Mouse (Mus musculus) thymus, adult 2 months (tissue): ENCODE results near the gene Ferd3l. TPM values are rescaled to one million over a fixed set of nuclear protein-coding genes. Genes with fewer than 3 reads are reported as not detected.
A peak's percentile ranks its signal among the peaks of the same experiment; 100 is the strongest.

Experiments used
- DNase-seq: peaks from one replicate; pipeline ENCODE4 v3.0.0; 2021
- H3K27ac ChIP-seq: fragments of 200-500 bp; 2 replicates; pipeline ENCODE4 v1.5.1; 2012; ENCODE audit warnings: low read length, control low read depth; ENCODE audit not compliant: control insufficient read depth, insufficient read depth
- H3K27me3 ChIP-seq: fragments of 200-500 bp; 2 replicates; pipeline ENCODE4 v1.6.1; 2012; ENCODE audit warnings: mild to moderate bottlenecking, low read length, moderate library complexity, mixed read lengths; ENCODE audit not compliant: control insufficient read depth, insufficient read depth
- H3K36me3 ChIP-seq: fragments of 200-500 bp; 2 replicates; pipeline ENCODE4 v1.6.1; 2012; ENCODE audit warnings: mild to moderate bottlenecking, low read length, moderate library complexity; ENCODE audit not compliant: control insufficient read depth, insufficient read depth
- H3K4me1 ChIP-seq: fragments of 200-500 bp; replicated peaks from 2 replicates; pipeline ENCODE4 v1.6.1; 2012; ENCODE audit warnings: low read length; ENCODE audit not compliant: control insufficient read depth, insufficient read depth
- H3K4me3 ChIP-seq: fragments of 200-500 bp; 2 replicates; pipeline ENCODE4 v1.5.1; 2012; ENCODE audit warnings: mild to moderate bottlenecking, low read length, control low read depth, moderate library complexity; ENCODE audit not compliant: control insufficient read depth, insufficient read depth
- CTCF ChIP-seq: fragments of 200-500 bp; IDR thresholded peaks from 2 replicates; pipeline ENCODE4 v1.5.1; 2012; ENCODE audit warnings: mild to moderate bottlenecking, control low read depth, low read length, moderate library complexity, borderline replicate concordance; ENCODE audit not compliant: control insufficient read depth, poor library complexity, insufficient read depth; ENCODE audit errors: extremely low read depth
- POLR2A ChIP-seq: fragments of 200-500 bp; IDR thresholded peaks from 2 replicates; pipeline ENCODE4 v1.6.1; 2012; ENCODE audit warnings: mild to moderate bottlenecking, low read length, control low read depth, moderate library complexity; ENCODE audit not compliant: control insufficient read depth, poor library complexity, insufficient read depth; ENCODE audit errors: extremely low read depth
- WGBS: fragments of 180-500 bp; shearing (Covaris S2); methylation state at CpG from one replicate; pipeline ENCODE4 v1.1.7; 2018; 5-methylcytosine and 5-hydroxymethylcytosine counted together
- polyA plus RNA-seq: library from polyadenylated mRNA; depleted of rRNA; stranded (reverse); fragments of >200 nt; gene quantifications from 2 replicates; pipeline ENCODE4 v1.2.3, GENCODE M21; 2012

The Ferd3l gene
- polyA plus RNA-seq, 1 experiment: not detected

DNA sequence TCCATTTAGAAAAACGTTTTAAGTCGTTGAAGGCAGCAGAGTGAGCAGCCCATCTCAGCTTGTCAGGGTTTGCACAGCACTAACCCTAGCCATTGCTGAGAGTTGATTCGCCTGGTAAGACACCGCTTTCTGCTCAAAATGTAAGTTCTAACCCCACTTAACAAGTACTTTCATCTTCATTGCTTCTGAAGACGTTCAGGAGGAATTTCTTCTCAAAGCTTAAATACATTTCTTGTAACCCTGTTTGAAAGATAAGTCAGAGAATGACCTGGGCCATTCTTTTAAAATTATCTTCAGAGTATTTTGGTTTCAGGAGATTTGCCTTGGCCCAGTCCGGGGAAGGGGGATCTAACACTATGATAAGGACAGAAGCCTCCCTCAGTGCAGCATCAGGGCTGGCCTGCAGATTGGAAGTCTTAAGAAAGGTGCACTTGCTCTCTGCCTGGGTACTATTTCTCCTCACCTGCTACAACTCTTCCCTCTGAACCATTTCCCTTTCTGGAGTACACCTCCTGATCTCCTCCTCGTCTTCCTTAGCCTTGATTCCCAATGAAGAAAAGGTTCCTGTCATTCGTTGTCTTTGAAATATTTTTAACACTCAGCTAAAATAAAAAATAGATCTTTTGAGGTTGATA is 26.8 kb downstream of the Ferd3l start:
- H3K27me3 ChIP-seq: peaks cover 24% of the 10 kb centered on the region
- H3K36me3 ChIP-seq: no peaks in the 10 kb centered on the region
- no peak overlapping the region for H3K27ac ChIP-seq
- H3K4me1 ChIP-seq: peaks cover 9% of the 10 kb centered on the region; the same call in 1 of the 2 replicates
- WGBS: 22% methylated on average over 8 of the region's 8 CpGs
- DNase-seq: no peak
- TF ChIP-seq CTCF: no peak
- no peak for TF ChIP-seq POLR2A
- H3K4me3 ChIP-seq: no peak overlapping the region

DNA sequence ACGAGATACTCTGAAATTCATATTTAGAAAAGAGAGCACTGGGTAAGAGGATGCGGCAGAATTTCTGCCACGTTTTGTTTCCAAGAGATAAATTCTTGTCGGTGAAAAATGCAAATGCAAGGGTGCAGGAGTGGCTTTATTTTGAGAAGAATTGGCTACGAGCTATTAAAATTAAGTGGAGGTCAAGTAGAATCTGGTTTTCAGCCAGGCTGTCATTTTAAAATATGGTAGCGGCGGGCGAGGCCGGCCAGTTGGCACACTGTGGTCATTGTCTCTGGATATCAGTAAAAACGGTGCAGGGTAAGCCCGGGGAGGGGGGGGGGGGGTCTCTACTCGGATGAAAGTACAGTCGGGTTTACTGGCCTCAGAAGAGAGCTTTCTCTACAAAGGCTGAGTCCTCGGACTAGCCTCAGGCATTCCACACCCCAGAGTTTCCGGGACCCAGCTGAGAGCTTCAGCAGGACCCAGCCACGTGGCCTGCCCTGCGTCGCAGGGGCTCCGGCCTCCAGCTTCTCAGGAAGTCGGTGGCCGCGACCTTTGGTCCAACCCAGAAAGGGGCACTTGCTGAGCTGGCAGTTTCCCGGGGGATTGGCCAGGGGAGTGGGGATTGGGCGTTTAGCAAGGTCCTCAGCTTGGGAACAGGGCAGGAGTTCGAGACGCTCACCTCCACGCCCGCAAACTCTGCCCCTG is 27.5 kb downstream of the Ferd3l start:
- DNase-seq: no peak
- Histone ChIP-seq H3K4me3 (no peak overlapping the region), H3K36me3 (no peaks in the 10 kb centered on the region), H3K27ac (no peak overlapping the region), H3K27me3 (peaks cover 24% of the 10 kb centered on the region), H3K4me1 (peaks cover 9% of the 10 kb centered on the region; the same call in 1 of the 2 replicates)
- TF ChIP-seq POLR2A (no peak), CTCF (no peak)
- 8% methylated on average over 28 of the region's 28 CpGs for WGBS

DNA sequence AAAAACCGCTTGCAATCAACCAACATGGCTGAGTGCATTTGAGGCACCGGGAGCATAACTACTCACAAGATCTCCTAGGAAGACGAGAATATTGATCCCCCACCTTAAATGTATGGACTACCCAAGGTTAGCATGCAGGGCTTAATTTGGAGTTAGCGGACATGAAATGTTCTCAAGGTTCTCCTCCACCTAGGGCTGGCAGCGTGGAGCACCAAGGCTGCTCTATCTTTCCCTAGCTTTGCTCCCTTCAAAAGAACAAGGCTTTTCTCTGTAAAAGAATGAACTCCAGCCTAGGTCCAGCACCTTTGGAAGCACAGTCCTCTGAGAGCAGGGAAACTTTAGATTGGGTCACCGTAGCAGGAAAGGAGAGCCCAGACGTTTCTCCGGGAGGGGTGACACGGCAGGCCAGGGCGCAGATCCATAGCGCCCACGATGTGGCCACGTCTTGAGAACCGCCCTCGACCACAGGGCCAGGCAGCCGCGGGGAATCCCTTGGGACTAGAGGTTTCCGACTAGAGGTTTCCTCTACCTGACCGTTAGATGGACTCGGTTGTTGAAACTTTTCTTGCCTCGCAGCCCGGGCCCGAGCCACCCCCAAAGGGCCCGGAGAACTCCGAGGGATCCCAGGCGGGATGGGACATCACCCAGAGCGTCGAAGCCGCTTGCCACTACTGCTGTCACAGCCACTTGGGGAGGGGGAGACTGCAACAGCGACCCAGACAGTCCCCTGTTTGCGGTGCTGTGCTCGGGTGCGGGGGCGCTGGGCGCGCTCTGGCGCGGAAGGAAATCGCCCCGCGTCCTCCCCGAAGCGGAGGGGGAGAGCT is 28.6 kb downstream of the Ferd3l start:
- no peaks in the 10 kb centered on the region for H3K36me3 ChIP-seq
- no peak overlapping the region for H3K27ac ChIP-seq
- TF ChIP-seq POLR2A (no peak), CTCF (no peak)
- H3K4me3 ChIP-seq: no peak overlapping the region
- H3K27me3 ChIP-seq: peaks cover 24% of the 10 kb centered on the region
- DNase-seq: no peak
- peaks cover 9% of the 10 kb centered on the region; the same call in 1 of the 2 replicates for H3K4me1 ChIP-seq
- 7% methylated on average over 39 of the region's 43 CpGs for WGBS

DNA sequence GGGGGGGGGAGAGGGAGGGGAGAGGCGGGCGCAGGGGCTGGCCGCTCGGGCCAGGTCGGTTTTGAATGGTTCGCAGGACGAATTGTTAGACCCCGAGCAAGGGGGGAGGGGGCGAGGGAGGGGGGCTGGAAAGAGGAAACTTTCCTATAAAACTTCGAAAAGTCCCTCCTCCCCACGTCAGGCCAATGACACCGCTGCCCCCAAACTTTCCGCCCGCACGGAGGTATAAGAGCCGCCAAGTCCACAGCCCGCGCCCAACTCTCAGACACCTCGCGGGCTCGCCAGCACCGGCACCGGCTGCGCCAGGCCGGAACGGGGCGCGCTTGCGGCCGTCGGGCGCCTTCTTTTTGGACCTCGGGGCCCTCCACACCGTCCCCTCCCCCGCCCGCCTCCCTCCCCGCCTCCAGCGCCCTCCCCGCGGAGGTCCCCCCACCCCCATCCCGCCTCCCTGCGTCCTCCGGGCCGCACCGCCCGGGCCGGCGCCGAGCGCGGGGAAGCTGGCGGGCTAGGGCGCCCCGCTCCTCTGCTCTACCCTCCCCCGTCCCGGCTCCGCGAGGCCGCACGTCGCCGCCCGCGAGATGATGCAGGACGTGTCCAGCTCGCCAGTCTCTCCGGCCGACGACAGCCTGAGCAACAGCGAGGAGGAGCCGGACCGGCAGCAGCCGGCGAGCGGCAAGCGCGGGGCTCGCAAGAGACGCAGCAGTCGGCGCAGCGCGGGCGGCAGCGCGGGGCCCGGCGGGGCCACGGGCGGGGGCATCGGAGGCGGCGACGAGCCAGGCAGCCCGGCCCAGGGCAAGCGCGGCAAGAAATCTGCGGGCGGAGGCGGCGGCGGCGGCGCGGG is 29.4 kb downstream of the Ferd3l start, which contains the start of gene Twist1:
TSS of gene Twist1 (plus strand) at position 272 of the 841 bp plus-strand sequence.
- peaks cover 9% of the 10 kb centered on the region; the same call in 1 of the 2 replicates for H3K4me1 ChIP-seq
- no peaks in the 10 kb centered on the region for H3K36me3 ChIP-seq
- H3K4me3 ChIP-seq: peak within 1 kb of the TSS; percentile 28; the same call in 1 of the 2 replicates
- TF ChIP-seq CTCF (no peak), POLR2A (no peak)
- DNase-seq: no peak
- H3K27ac ChIP-seq: no peak within 1 kb of the TSS
- WGBS: 5% methylated on average over 93 of the region's 105 CpGs
- H3K27me3 ChIP-seq: peaks cover 24% of the 10 kb centered on the region

DNA sequence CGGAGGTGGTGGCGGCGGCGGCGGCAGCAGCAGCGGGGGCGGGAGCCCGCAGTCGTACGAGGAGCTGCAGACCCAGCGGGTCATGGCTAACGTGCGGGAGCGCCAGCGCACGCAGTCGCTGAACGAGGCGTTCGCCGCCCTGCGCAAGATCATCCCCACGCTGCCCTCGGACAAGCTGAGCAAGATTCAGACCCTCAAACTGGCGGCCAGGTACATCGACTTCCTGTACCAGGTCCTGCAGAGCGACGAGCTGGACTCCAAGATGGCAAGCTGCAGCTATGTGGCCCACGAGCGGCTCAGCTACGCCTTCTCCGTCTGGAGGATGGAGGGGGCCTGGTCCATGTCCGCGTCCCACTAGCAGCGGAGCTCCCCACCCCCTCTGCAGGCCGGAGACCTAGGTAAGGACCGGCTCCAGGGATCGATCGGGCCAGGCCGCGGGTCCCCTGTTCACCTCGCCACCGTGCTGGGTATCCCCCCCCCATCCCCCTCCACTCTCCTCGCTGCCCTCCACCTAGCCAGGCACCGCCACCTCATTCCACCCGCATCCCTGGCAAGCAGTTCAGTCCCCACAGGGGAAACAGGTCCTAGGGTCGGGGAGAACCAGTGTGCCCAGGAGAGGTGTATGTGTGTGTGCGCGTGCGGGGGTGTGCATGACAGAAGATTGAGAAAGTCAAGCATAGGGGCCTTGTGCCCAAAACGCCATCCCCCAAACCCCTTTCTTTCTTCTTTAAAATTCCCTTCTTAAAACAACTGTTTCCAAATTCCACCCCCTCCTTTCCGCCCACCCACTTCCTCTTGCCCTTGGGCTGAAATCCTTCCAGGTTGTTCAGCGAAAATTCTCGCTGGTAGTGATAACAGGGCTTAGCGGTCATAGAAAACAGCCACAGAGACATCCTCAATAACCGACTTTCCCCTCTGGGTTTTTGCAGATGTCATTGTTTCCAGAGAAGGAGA is 30.3 kb downstream of the Ferd3l start:
- H3K4me3 ChIP-seq: peak overlapping the region; percentile 28; the same call in 1 of the 2 replicates
- no peak for DNase-seq
- H3K36me3 ChIP-seq: no peaks in the 10 kb centered on the region
- WGBS: 5% methylated on average over 56 of the region's 56 CpGs
- peaks cover 24% of the 10 kb centered on the region for H3K27me3 ChIP-seq
- no peak for TF ChIP-seq CTCF
- no peak for TF ChIP-seq POLR2A
- no peak overlapping the region for H3K27ac ChIP-seq
- peaks cover 9% of the 10 kb centered on the region; the same call in 1 of the 2 replicates for H3K4me1 ChIP-seq

DNA sequence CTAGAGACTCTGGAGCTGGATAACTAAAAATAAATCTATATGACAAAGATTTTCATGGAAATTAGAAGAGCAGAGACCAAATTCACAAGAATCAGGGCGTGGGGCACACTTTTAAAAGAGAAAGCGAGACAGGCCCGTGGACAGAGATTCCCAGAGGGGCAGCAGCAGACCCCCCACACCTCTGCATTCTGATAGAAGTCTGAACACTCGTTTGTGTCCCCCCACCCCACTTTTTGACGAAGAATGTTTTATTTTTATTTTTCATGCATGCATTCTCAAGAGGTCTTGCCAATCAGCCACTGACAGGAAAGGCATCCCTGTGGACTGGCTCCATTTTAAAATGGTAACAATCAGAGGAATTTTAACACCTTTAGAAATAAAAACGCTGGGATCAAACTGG is 31.0 kb downstream of the Ferd3l start:
- H3K27ac ChIP-seq: no peak overlapping the region
- no peak overlapping the region for H3K4me3 ChIP-seq

More for the DNA sequence above, 31.0 kb downstream of the Ferd3l start:
- Histone ChIP-seq H3K4me1 (peaks cover 9% of the 10 kb centered on the region; the same call in 1 of the 2 replicates), H3K36me3 (no peaks in the 10 kb centered on the region), H3K27me3 (peaks cover 25% of the 10 kb centered on the region)
- 10% methylated on average over 6 of the region's 6 CpGs for WGBS
- TF ChIP-seq CTCF: no peak
- no peak for TF ChIP-seq POLR2A
- no peak for DNase-seq
